Mouse (Mus musculus) liver, adult (tissue): Measurements from ENCODE around the gene Dffa.

Experiments
- GATA4 ChIP-seq: IDR thresholded peaks from 2 replicates; pipeline ENCODE4 v1.6.1; 2014; ENCODE audit warnings: mild to moderate bottlenecking, low read length; ENCODE audit not compliant: insufficient replicate concordance

Dffa gene

DNA sequence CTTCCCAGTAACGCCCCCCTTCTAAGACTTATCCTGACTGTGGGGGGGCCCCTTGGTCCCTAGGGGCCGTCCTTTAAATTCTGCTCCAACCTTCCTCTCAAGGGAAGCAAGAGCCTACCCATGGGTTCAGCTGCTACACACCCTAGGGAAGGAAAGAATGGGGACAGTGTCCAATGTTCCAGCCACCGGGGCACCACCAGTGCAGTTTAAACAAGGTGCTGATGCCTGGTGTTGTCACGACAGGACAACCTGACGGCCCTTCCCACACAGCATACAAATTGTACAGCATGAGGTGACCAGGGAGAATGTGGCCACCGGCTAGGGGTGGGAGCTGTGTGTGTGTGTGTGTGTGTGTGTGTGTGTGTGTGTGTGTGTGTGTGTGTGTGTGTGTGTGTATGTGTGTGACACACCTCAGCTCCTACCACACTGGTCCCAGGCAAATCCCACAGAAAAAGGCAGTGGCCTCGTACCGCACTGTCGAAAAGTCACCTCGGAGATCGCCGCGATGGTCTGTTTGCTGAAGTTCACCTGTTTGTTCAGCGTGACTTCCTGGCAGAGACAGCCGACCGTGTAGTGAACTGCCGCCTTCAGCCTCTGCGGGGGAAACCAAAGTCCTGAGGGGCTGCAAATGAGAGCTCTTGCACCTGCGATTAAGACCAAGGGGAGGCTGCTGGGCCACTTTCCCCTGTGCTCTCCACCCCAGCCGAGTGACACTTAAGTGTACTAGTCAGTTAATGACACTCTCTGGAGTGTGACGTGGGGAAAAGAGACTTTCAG lies 28.0 kb downstream of the Dffa start:
- TF ChIP-seq GATA4: no peak

DNA sequence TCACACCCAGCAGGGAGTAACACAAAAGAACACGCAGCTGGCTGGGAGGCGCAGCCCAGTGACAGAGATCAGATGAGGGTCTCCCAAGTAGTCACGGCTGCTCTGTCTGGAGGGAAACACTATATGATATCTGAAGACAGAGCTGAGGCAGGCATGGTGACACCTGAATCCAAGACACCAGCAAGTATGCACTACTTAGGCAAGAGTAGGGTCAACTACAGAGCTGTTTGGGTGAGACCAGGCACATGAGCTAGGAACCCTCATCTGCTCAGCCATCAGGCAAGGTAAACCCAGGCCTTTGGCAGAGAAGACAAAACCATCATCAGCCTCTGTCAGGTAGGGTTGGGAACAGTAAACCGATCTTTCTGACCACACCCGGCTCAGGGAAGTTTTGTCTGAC lies 29.4 kb downstream of the Dffa start:
- no peak for TF ChIP-seq GATA4

DNA sequence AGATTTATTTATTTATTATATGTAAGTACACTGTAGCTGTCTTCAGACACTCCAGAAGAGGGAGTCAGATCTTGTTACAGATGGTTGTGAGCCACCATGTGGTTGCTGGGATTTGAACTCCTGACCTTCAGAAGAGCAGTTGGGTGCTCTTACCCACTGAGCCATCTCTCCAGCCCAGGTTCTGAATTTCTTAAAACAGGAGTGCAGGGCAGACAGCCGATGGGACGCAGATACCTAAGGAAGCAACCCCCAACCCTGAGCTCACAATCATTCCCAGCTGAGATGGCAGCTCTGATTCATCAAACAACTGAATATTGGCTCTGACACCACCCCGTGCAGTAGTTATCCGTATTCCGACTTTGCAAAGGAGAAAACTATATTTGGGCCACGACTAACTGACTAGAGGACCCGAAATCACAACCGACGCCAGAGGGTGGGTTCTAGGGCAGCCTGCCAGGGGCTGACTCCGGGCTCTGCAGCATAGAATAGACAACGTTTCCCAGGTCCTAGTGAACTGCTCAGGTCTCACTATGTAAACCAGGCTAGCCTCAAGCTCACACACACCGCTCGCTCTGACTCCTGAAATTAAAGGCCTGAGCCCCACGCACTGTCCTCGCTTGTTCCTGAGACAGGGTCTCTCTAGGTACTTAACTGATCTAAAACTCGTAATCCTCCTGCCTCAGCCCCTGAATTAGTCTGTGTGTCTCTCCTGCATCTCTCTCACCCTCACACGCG lies 32.3 kb downstream of the Dffa start:
- TF ChIP-seq GATA4: no peak

DNA sequence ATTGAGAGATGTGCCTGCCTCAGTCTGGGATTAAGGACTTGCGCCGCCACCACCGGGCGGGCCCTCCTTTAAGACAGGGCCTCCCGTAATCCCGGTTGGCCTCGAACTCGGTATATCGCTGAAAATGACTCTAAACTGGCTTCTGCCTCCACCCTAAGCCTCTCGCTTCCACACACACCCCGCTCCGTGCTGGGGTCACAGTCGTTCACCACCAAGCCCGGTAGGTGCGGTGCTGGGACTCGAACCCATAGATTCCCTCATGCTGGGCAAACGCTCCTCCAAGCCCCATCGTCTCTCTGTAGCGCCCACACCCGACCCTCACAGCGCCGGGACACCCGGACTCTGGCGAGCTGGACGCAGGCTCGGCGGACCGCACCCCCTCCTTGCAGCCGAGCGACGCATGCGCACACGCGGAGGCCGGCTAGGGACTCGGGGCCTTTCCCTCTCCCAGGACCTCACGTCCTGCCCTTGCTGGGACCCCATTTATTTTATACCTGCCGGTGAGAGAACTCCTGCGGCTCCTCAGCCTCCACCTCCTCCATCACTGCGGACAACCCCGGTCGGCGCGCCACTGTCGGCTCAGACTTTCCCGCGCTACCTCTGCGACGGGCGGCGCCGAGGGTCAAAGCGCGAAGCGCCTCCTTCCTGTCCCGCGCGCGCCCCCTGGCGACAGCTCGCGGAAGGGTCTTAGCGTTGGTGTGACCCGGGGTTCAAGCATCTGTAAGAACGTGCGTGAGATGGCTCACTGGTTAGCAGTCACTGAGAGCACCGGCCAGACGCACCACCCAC lies 33.2 kb downstream of the Dffa start, which contains the start of gene Cenps:
Cenps (minus strand) TSS at position 648 of the 789 bp plus-strand sequence.
- TF ChIP-seq GATA4: no peak

DNA sequence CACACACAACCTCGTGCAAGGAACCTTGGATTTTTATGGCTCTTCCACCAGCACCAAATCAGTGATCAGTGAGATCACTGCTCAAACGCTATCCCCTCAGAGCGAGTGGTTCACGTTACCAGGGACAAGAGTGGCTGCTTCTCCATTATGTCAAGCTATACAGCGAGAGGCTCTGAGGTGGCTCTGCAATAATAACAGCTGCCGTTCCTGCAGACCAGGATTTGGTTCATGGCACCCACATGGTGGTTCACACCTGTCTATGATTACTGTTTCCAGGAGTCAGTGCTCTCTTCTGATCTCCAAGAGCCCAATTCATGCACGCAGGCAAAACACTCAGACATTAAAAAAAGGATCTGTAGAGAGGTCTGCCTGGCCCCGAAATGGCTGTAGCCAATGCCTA lies 34.6 kb downstream of the Dffa start:
- no peak for TF ChIP-seq GATA4

DNA sequence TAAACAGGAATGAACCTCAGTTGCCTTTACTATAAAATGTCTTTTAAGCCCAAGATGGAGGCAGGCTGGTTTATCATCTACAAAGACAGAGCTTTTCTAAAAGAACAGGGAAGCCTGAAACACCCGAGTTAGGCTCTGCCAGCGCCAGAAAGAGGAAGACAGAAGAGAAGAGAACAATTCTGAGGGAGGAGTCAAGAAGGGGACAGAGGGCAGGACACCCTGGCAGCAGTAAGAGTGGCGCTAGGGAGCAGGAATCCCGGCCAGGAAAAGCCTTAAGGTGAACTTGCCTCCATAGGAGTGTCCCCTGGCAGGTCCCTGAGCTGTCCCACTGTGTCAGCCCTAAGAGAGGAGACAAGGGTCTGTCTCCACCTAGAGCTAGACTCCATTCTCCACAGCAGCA lies 39.6 kb downstream of the Dffa start:
- no peak for TF ChIP-seq GATA4

DNA sequence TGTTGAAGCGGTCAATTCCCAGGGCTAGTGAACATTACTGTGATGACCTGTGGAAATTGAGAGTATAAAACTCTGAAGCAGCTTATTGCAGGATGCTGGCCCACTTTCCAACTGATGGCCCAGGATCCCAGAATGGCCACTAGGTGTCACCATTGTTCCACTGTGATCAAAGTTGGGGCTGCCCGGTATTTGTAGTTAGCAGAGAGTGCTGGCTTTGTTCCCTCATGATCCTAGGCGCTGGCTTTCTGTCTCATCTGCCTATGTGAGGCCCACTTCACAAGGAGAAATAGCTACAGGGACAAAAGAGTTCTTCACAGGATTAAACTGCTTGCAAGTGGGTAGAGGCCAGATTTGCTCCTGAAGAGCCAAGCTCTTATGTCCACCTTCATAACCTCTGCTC lies 40.5 kb downstream of the Dffa start:
- TF ChIP-seq GATA4: no peak

DNA sequence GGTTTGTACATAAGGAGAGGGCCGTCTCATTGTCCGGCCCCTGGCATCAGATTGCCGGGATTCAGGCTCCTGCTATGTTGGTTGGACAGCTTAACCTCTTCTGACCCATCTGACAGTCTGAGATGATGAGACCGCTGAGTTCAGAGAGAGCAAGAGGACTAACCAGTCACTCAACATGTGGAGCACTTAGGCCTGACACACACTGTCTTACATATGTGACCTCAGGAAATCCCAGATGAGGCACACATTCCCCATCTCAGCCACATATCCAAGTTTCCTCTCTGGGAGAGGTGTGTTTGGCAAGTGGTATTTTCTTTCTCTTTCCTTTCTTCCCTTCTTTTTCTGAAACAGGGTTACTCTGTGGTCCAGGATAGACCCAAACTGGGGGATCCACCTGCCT lies 41.2 kb downstream of the Dffa start:
- TF ChIP-seq GATA4: no peak

DNA sequence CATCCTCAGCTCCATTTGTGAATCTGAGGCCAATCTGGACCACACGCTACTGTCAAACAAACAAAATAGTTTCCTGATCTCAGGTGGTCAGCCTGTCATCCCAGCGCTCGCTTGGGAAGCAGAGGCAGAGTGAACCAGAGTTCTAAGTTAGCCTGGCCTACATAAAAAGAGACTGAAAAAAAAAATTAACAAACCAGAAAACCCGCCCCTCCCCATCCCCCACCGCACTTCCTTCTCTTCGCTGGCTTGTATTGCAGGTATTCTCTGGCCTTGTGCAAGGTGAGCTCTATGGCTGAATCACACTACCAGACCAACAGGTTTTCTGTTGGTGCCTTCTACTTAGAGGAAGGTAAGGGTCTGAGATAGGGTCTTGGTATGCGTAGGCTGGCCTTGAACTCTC lies 43.6 kb downstream of the Dffa start:
- no peak for TF ChIP-seq GATA4

DNA sequence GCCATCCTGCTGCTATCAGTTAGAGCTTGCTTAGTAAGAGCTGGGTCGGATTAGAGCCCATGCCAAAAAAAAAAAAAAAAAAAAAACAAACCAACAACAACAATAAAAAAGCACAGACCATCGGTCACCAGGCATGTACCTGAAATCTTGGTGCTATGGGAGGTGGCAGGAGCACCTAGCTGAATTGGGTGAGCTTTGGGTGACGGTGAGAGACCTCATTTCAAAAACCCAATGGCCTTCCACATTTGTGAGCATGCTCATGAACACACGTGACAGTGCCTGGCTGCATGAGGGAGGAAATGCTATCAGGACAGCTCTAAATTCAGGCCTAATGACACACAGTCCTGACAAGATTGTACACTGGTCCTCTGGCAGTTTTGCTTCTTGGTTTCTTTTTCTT lies 44.1 kb downstream of the Dffa start:
- no peak for TF ChIP-seq GATA4

DNA sequence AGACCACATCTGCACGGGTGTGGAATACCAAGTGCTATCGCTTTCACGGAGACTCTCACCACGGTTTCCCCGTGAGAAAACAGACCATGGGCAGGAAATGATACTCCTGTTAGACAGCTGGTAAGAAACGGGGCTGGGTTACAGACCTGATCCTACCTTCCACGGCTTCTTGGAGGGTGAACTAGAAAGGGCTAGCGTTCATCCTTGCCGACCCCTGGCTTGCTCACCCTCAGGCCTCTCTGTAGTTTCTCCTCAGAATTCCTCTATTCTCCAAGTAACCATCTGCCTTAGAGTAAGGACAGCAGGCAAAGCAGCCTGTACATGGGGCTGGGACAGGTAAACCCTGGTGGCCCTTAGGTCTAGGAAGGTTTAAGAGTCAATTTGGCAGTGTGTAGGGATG lies 45.2 kb downstream of the Dffa start:
- TF ChIP-seq GATA4: no peak

DNA sequence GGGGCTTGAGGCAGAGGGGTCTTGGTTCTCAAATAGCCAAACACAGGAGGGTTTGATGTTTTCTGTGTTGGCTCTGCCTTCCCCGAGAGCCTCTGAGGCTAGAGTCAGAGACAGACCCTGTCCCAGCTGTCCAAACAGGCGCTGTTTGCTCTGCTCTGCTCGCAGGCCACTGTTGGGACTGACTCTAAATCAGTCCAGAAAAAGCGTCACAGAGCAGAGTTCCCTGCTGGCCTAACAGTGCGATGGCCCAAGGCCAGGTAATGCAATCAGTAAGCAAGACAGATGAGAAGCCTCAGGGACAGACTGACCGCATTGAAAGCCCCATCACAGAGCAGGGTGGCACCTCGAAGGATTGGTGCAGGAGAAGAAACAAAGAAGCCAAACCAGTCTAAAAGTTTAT lies 45.7 kb downstream of the Dffa start:
- no peak for TF ChIP-seq GATA4

DNA sequence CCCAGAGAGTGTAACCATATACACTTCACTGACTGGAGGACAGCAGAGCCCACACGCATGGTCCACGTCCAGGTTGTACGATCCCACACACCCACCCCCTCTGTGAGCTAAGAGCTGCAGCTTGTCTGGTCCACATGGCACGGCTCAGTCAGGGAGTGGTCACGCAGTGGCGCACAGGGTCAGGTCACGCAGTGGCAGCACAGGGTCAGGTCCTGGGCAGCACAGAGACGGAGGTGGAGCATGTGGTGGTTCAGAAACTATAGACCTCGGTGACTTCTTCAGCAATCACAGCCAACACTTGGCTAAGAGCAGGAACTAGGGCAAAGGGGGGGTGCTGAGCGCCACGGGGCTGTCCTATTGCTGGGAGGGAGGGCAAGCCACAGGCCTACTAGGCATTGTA lies 46.3 kb downstream of the Dffa start:
- TF ChIP-seq GATA4: no peak

DNA sequence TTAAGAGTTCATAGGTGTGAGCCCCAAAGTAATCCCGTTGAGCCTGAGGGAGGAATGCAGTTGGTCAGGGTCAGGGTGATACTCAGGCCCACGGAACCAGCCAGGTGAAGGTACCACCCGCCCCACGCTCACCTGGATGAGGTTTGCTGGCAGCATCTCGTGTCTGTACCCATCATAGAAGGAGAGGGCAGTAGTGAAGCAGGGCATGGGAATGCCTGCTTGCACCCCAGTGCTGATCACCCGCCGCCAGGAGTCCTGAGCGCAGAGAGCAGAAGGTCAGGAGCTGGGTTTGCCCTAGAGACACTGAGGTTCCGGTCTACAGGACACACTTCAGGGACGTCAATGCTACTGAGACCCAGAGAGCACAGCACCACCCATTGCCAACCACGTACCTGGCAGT lies 46.8 kb downstream of the Dffa start:
- TF ChIP-seq GATA4: no peak

DNA sequence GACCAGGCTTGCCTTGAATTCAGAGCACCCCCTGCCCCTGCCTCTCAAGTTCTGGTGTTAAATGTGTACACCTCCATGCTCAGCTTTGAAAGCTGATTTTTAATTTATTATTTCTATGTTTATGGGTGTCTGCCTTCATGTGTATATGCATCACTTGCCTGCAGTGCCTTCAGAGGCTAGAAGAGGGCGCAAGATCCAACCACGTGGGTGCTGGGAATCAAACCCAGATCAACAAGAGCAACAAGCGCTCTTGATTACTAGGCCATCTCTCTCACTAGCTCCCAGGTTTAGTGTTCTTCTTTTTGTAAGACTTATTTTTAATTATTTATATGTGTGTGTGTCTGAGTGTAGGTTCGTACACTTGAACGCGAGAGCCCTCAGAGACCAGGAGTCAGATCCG lies 50.9 kb downstream of the Dffa start:
- TF ChIP-seq GATA4: no peak

DNA sequence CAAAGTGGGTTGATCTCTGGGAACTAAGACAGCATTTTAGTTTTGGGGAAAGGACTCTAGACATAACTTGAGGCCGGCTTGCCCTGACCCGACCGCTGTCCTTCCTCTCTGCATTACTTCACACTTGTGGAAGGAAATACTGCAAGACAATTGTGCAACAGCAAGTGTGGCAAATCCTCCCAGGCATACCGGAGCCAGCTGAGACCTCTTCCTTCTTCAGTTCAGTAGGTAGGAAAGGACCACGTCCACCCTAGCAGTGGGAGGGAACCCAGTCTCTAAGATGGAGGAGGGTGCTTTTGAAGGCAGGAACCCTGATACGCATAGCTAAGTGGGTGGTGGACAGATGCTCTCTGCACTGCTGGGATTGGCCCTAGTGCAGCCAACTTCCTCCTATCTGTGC lies 51.8 kb downstream of the Dffa start:
- no peak for TF ChIP-seq GATA4

DNA sequence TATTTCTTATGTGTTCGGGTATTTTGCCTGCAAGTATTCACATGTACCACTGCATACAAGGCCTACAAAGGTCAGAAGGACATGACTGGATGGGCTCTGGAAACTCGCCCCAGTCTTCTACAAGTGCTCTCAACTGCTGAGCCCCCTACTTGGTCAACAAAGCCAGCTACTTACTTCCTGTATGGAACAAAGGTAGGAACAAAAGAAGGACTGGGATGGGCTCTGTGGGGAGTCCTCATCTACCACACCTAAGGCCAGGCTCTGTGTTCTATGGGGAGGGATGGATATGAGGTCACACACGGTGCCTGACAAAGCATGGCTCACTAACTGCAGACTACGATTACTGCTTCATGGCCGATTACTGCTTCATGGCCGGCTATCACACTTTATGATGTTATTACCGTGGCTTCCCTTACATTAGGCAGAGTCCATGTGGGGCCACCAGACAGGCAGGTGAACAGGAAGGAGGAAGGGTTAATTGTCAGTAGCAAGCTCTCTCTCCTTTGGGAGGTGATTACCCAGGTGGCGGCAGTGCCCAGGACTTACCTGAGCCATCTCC lies 53.5 kb downstream of the Dffa start:
- no peak for TF ChIP-seq GATA4
